Mouse (Mus musculus) G1E (cell line): ENCODE results near the gene Tbc1d15.

Source experiments
- CTCF ChIP-seq: IDR thresholded peaks from 2 replicates; pipeline ENCODE4 v1.5.1; 2012; ENCODE audit warnings: low read depth, low read length, inconsistent platforms, mixed read lengths
- GATA1 ChIP-seq: IDR thresholded peaks from 2 replicates; pipeline ENCODE4 v1.6.1; 2012; ENCODE audit warnings: borderline replicate concordance, low read length, inconsistent platforms, mixed read lengths
- GATA2 ChIP-seq: IDR thresholded peaks from 2 replicates; pipeline ENCODE4 v1.6.1; 2012; ENCODE audit warnings: low read depth, low read length, inconsistent platforms, borderline replicate concordance
- POLR2AphosphoS5 ChIP-seq: IDR thresholded peaks from 2 replicates; pipeline ENCODE4 v1.6.1; 2012; ENCODE audit warnings: low read depth, low read length, inconsistent platforms; ENCODE audit not compliant: insufficient replicate concordance
- TAL1 ChIP-seq: conservative IDR thresholded peaks from 2 replicates; pipeline ENCODE4 v1.6.1; 2012; ENCODE audit warnings: low read depth, low read length, inconsistent platforms, mixed read lengths

GRCm38 (mm10) chr10:115233798-115234197 is 17.5 kb downstream of the Tbc1d15 start:
- no peak for TF ChIP-seq CTCF
- TF ChIP-seq GATA1 = no peak
- TF ChIP-seq TAL1 = no peak
- TF ChIP-seq POLR2AphosphoS5 = no peak
- TF ChIP-seq GATA2 = no peak
